Mouse (Mus musculus) heart, adult 11 months (tissue): ENCODE measurements at regions not wholly inside any gene's neighbourhood (a gene's known extent, or its start where the extent isn't known, plus 50 kb on each side); places are given as distances from the start of the nearest gene placed in this dataset.

ENCODE experiments used
- DNase-seq: peaks from one replicate; pipeline ENCODE4 v3.0.0; 2022

- DNase-seq, result peak; percentile 94
These were observed 468.4 kb downstream of the Efna5 start for GRCm38 (mm10) chr17:62412666-62413180.

- DNase-seq, result no peak
These were observed 477.4 kb downstream of the Efna5 start for GRCm38 (mm10) chr17:62403739-62404138.

- no peak for DNase-seq
These were observed 487.6 kb downstream of the Efna5 start for GRCm38 (mm10) chr17:62393355-62394006.

- DNase-seq, result peak; percentile 73
These were observed 497.1 kb downstream of the Efna5 start for GRCm38 (mm10) chr17:62384053-62384452.

DNA sequence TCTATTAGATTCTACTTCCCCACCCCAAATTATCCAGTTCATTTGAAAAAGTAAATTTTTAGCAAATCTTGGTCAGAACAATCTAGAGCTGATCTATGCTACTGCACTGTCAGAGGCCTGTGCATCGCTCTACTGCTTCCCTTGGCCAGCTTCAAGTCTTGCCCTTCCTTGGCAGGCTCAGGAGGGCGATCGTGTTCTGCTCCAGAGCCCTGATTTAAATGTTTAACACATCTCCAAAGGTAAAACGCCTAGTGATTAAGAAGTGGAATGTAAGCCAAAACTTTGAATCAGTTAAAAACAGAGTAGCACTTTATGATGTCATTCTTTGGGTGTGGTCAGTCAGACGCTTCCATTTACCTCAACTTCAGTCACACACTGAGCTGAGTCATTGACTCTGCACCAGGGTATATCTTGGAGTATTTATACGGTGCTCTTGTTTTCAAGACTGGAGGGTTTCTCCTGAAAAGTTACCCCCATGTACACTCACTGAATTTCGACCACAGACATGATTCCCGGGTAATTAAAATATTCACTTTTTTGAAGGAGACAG lies 502.2 kb downstream of the Efna5 start:
- peak; percentile 49 for DNase-seq

DNA sequence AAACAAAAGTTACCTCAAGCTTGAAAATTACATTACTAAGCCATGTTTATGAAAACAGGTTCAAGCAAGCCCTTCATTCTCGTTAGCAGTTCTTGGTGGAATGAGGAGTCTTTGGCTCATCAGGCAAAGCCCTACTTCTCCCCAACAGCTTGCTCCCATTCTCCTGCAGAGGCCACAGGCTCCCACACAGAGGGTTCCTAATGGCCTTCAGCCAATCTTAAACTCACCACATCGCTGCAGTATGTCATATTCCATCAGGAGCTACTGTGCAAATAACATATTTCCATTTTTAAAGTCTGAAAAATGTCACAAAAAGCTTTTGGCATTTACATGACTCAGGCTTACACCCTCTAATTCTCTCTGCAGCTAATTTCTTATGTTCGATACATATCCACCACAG lies 512.0 kb downstream of the Efna5 start:
- DNase-seq, result no peak

DNA sequence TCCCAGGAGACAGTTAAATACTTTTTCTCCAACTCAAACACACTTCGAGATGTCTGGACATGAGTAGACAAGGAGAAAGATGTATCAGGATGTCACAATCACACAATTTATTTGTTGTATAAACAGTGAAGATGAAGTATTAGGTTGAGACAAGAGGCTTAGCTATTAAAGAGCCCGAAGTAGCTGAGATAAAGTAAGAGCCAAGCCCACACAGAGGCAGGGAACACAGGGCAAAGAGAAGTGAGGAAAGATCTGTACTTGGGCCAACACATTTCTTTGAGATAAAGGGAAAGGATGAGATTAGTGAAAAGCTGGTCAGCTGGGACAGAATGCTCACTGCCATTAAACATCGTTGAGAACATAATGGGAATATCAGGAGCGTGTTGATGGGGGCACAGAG lies 513.2 kb downstream of the Efna5 start:
- DNase-seq, result no peak

DNA sequence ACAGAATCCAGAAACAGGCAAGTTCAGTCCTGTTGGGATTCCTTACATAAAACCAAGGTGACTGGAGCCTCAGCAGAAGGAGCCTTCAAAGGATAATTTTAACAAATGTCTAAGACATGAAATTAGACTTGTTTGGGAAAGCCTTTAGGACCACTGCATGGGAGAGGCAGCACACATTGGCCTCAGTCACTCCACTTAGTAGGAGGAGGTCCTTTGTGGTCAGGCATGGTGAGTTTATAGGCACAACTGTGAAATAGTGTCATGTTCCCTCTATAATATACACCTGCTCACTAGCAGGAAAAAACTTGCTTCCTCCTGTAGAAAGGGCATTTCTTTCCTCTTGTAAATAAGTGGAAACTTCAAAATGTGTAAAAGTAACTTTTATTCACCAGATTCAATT lies 522.8 kb downstream of the Efna5 start:
- DNase-seq, result no peak

- no peak for DNase-seq
These were observed 543.1 kb downstream of the Efna5 start for GRCm38 (mm10) chr17:62337890-62338557.

DNA sequence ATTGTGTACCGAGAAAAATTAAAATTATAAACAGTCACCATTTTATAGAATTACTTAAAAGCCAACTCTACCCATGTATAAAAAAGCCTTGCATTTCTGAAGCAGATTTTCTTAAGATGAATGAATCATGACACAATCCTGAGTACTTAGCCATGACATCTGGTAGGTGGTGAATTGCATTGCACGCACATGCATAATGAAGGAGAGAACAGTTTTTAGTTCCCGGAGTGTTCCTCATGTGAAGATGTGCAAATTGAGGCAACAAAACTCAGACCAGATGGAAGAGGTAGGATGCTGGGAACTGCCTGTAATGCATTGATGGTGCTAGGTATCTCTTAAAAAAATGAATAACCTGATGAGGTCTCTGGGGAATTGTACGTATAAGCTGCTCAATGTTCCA lies 550.9 kb downstream of the Efna5 start:
- DNase-seq, result no peak

- DNase-seq, result no peak
These were observed 554.3 kb downstream of the Efna5 start for GRCm38 (mm10) chr17:62326844-62327243.

DNA sequence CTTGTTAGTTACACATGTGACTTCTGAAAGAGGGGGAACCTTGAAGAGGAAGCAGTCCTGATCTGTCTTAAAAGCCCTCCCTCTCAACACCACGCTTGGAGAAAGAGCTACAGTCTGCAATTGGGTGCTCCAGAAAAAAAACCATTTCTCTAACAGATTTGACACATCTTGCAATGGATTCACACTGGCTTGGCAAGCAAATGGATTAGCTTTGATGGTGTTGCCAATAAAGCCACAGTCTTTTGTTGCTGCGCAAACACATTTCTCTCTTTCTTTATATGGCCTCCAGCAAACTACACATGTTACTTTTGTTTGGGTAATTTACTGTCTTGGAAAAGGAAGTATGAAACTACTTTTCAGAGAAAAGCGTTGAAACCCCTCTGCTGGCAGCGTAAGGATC lies 562.1 kb downstream of the Efna5 start:
- no peak for DNase-seq

GRCm38 (mm10) chr17:62310059-62310458 lies 571.1 kb downstream of the Efna5 start:
- DNase-seq, result no peak

DNA sequence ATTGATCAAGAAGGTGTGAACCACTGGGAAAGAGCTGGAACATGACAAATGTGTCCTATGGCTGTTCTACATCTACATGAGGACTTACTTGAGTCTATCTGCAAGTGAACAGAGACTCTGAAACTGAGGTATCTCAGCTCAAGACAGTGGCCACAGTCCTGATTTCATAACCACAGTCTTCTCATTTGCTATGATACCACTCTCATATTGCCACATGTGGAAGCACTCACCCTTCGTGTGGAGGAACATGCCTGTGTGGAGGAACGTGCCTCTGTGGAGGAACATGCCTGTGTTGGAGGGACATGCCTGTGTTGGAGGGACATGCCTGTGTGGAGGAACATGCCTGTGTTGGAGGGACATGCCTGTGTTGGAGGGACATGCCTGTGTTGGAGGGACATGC lies 574.0 kb downstream of the Efna5 start:
- no peak for DNase-seq

- no peak for DNase-seq
These were observed 574.6 kb downstream of the Efna5 start for GRCm38 (mm10) chr17:62306524-62306923.

DNA sequence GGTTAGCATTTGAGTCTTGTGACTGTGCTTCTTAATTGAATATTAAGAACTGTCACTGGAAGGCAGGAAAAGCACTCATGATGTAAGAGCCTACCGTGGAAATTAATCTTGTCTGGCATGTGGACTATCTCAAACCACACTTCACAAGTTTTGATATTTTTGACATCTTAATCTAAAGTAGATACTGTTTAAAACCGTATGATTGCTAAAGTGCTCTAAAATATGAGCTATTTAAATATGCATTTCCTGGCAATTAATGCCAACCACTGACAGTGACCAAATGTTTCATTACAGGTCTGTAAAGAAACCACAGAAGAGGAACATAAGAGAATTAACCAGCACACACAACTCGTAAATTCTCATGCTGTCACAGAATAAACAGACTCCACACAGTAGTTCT lies 576.0 kb downstream of the Efna5 start:
- no peak for DNase-seq

DNA sequence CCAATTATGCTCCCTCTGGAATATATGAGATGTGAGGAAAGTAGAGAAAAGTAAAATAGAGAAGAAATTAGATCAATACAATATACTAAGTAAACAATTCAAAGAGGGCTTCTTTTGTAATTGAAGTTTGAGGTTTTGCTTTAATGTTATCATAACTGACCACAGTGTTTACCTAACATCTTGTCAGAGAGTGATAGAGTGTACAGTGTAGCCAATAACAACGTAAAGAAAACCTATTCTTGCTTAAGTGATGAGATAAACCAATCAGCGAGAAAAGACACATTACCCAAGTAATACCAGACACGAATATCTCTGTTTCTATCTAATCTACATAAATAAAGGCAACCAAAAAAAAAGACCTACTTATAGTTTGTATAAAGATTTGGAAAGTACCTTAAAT lies 577.0 kb downstream of the Efna5 start:
- DNase-seq, result no peak

DNA sequence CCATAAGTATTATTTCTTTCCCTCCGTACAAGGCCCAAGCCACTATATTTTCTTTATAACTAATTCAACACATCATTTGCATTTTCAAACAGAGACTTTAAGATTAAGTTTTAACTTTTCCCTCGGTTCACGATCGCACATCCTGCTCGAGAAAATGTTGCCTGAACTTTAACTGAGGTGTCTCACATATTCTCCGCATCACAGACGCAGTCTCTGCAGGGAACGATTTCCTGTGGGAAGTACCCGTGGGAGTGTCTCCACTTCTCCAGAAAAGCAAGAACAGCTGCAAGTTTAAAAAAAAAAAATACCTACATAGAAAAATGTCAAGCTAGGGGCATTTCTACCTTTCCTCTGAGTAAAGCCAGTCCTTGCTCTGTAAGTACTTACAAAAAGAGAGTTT lies 581.2 kb downstream of the Efna5 start:
- no peak for DNase-seq

DNA sequence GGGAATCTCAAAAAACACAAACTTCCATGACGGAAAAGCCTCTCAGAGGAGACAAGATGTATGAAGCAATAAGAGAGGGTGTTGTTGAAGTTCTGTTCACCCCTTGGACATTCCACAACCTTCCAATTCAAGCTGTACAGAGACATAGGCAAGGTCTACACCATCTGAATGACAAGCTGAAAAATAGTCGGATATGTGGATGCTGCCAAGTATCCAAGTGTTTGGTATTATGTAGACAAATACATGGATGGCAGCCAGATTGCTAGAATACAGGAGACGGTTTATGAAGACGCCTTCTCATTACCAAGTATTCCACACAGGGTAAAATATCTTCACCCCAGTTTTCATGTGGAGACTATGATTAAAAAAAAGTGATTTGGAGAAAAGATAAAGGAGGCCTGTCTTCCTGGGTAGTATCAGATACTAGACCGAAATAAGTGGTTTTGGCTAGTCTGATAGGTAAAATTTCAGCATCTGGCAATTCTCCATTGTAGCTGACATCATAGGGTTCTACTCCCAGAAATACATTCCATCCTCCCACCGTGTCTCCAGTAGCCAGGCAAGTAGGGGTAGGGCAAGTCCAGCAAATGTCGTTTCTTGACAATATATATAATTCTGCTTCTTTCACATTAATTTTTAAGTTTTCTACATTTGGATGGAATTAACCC lies 583.6 kb downstream of the Efna5 start:
- no peak for DNase-seq

DNA sequence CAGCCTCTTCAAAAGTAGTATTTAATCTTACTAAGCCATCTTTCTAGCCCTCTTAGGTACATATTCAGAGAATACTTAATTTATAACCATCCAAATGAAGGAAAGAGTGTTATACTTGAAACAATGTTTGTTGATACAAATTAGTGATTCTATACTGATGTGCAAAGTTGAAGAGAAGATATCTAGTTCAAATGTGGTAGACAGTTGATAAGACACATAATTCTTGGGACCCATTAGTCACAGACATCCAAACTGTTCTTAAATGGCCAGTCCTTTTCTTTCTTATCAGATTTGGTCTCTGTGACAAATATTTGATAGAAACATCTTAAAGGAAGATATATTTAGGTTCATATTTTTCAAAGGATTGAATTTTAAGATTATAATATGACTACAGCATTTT lies 585.7 kb downstream of the Efna5 start:
- no peak for DNase-seq

- no peak for DNase-seq
These were observed 588.4 kb downstream of the Efna5 start for GRCm38 (mm10) chr17:62292703-62293102.

DNA sequence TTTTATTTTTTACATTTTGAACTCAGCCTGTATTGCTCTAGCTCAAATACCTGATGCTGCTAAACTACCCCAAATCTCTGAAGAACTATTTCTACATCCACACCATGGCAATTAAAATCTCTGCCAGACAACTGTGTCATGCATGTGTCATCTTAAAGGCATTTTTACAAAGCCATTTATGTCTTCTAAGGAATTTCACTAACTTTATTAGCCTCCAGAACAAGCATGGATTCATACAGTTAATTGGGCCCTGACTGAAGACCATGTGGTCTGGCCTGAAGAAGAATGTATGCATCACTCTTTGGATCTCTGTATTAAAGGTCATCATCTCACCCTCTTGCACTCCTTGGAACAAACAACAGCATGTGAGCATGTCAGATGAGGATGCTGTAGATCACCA lies 593.5 kb downstream of the Efna5 start:
- no peak for DNase-seq

- no peak for DNase-seq
These were observed 594.0 kb downstream of the Efna5 start for GRCm38 (mm10) chr17:62287127-62287526.
